Mouse (Mus musculus): ENCODE measurements at regions not wholly inside any gene's neighbourhood (a gene's known extent, or its start where the extent isn't known, plus 50 kb on each side); places are given as distances from the start of the nearest gene placed in this dataset.

- in situ Hi-C loops (cut with MboI; ENCODE audit: low pct_unique_long_range_greater_than_20kb), result no loop called here
- no peaks in the 10 kb centered on the region for H3K27me3 ChIP-seq
- ChIA-PET POLR2A (interaction anchor here (1.0 kb wide), 1 partner anchor 17 kb away, joined by 3 read pairs; no protein-coding TSS in a partner anchor), CTCF (interaction anchor here (2.2 kb wide), 1 partner anchor 18 kb away, joined by 15 read pairs; no protein-coding TSS in a partner anchor)
- DNase-seq (ENCODE audit: low read depth, low spot score), result no peak
- TF ChIP-seq CTCF (IDR thresholded peaks at IDR 0.05), result no peak
- peak; percentile 99 for ATAC-seq
Measured at GRCm38 (mm10) chr7:53854077-53854476, 981.2 kb upstream of the Luzp2 start.

- TF ChIP-seq CTCF (IDR thresholded peaks at IDR 0.05), result no peak
- DNase-seq (ENCODE audit: low read depth, low spot score), result no peak
- peak; percentile 95 for ATAC-seq
- no peaks in the 10 kb centered on the region for H3K27me3 ChIP-seq
- ChIA-PET POLR2A (no interaction called here), CTCF (interaction anchor here (3.1 kb wide), 1 partner anchor 19 kb away, joined by 15 read pairs; no protein-coding TSS in a partner anchor)
- in situ Hi-C loops (cut with MboI; ENCODE audit: low pct_unique_long_range_greater_than_20kb), result no loop called here
Measured at GRCm38 (mm10) chr7:53872480-53873200, 962.7 kb upstream of the Luzp2 start.

GRCm38 (mm10) chr7:53912992-53913391 lies 922.3 kb upstream of the Luzp2 start:
- ChIA-PET POLR2A (no interaction called here), CTCF (no interaction called here)
- ATAC-seq (no peak), DNase-seq (ENCODE audit: low read depth, low spot score) (no peak)
- no peaks in the 10 kb centered on the region for H3K27me3 ChIP-seq
- in situ Hi-C loops (cut with MboI; ENCODE audit: low pct_unique_long_range_greater_than_20kb), result no loop called here
- TF ChIP-seq CTCF (IDR thresholded peaks at IDR 0.05), result no peak

GRCm38 (mm10) chr7:53955654-53956053 lies 879.6 kb upstream of the Luzp2 start:
- no peak for DNase-seq (ENCODE audit: low read depth, low spot score)
- TF ChIP-seq CTCF (IDR thresholded peaks at IDR 0.05), result no peak
- no peaks in the 10 kb centered on the region for H3K27me3 ChIP-seq
- ATAC-seq, result no peak
- ChIA-PET CTCF (no interaction called here), POLR2A (no interaction called here)
- in situ Hi-C loops (cut with MboI; ENCODE audit: low pct_unique_long_range_greater_than_20kb), result no loop called here

- DNase-seq (ENCODE audit: low read depth, low spot score) (no peak), ATAC-seq (no peak)
- in situ Hi-C loops (cut with MboI; ENCODE audit: low pct_unique_long_range_greater_than_20kb), result no loop called here
- CTCF ChIA-PET, result no interaction called here
- TF ChIP-seq CTCF (IDR thresholded peaks at IDR 0.05), result no peak
- no peaks in the 10 kb centered on the region for H3K27me3 ChIP-seq
- POLR2A ChIA-PET, result no interaction called here
Measured at GRCm38 (mm10) chr7:53975480-53975879, 859.8 kb upstream of the Luzp2 start.

GRCm38 (mm10) chr7:53995983-53996382 lies 839.3 kb upstream of the Luzp2 start:
- CTCF ChIA-PET, result interaction anchor here (1.2 kb wide), 1 partner anchor 8 kb away, joined by 3 read pairs; no protein-coding TSS in a partner anchor
- POLR2A ChIA-PET, result no interaction called here
- no peak for TF ChIP-seq CTCF (IDR thresholded peaks at IDR 0.05)
- DNase-seq (ENCODE audit: low read depth, low spot score), result no peak
- in situ Hi-C loops (cut with MboI; ENCODE audit: low pct_unique_long_range_greater_than_20kb), result no loop called here
- no peaks in the 10 kb centered on the region for H3K27me3 ChIP-seq
- no peak for ATAC-seq

- CTCF ChIA-PET, result no interaction called here
- no peak for ATAC-seq
- in situ Hi-C loops (cut with MboI; ENCODE audit: low pct_unique_long_range_greater_than_20kb), result loop anchor here (25.0 kb wide), 2 partner anchors 1621 to 1971 kb away; no protein-coding TSS in a partner anchor
- H3K27me3 ChIP-seq, result peaks cover 5% of the 10 kb centered on the region
- peak; percentile 83 for TF ChIP-seq CTCF (IDR thresholded peaks at IDR 0.05)
- no peak for DNase-seq (ENCODE audit: low read depth, low spot score)
- POLR2A ChIA-PET, result no interaction called here
Measured at GRCm38 (mm10) chr7:54008684-54009083, 826.6 kb upstream of the Luzp2 start.

Data from Patski (cell line).